Mouse (Mus musculus) spleen, adult 2 months (tissue): Measurements from ENCODE around the gene Anp32a.

Experiments used
- CTCF ChIP-seq: fragments of 200-500 bp; IDR thresholded peaks from 2 replicates; pipeline ENCODE4 v1.5.1; 2011; ENCODE audit warnings: mild to moderate bottlenecking, inconsistent platforms; ENCODE audit not compliant: insufficient read depth, insufficient read length, insufficient replicate concordance; ENCODE audit errors: extremely low read depth
- POLR2A ChIP-seq: fragments of 200-500 bp; IDR thresholded peaks from 2 replicates; pipeline ENCODE4 v1.6.1; 2011; ENCODE audit warnings: low read depth, low read length, inconsistent platforms

- TF ChIP-seq POLR2A = no peak
- TF ChIP-seq CTCF = no peak
Measured at GRCm38 (mm10) chr9:62343904-62344491, 2.9 kb downstream of the Anp32a start.
